Mouse (Mus musculus): ENCODE measurements around the gene Gm21985.

The Gm21985 gene

GRCm38 (mm10) chr2:112266242-112266592 is at the start of gene Gm21985:
TSS of gene Gm21985 (plus strand) at chr2:112266314.
- no peak for DNase-seq (ENCODE audit: low read depth)

- no peak for DNase-seq (ENCODE audit: low read depth)
Observed at GRCm38 (mm10) chr2:112217614-112218013, 48.5 kb upstream of the Gm21985 start.

- no peak for DNase-seq (ENCODE audit: low read depth)
Observed at GRCm38 (mm10) chr2:112220880-112221279, 45.2 kb upstream of the Gm21985 start.

GRCm38 (mm10) chr2:112222607-112223006 is 43.5 kb upstream of the Gm21985 start:
- DNase-seq (ENCODE audit: low read depth): peak; percentile 30

- no peak for DNase-seq (ENCODE audit: low read depth)
Observed at GRCm38 (mm10) chr2:112224356-112224755, 41.8 kb upstream of the Gm21985 start.

GRCm38 (mm10) chr2:112232623-112233022 is 33.5 kb upstream of the Gm21985 start:
- DNase-seq (ENCODE audit: low read depth): no peak

GRCm38 (mm10) chr2:112236620-112237019 is 29.5 kb upstream of the Gm21985 start:
- no peak for DNase-seq (ENCODE audit: low read depth)

- peak; percentile 30 for DNase-seq (ENCODE audit: low read depth)
Observed at GRCm38 (mm10) chr2:112238006-112238405, 28.1 kb upstream of the Gm21985 start.

- peak; percentile 88 for DNase-seq (ENCODE audit: low read depth)
Observed at GRCm38 (mm10) chr2:112239212-112239934, 26.7 kb upstream of the Gm21985 start, which contains the start of gene Lpcat4. TSS of gene Lpcat4 (plus strand) at chr2:112239468.

- peak; percentile 68 for DNase-seq (ENCODE audit: low read depth)
Observed at GRCm38 (mm10) chr2:112239935-112240721, 26.0 kb upstream of the Gm21985 start.

GRCm38 (mm10) chr2:112241787-112242186 is 24.3 kb upstream of the Gm21985 start:
- DNase-seq (ENCODE audit: low read depth): no peak

- DNase-seq (ENCODE audit: low read depth): no peak
Observed at GRCm38 (mm10) chr2:112245307-112245706, 20.8 kb upstream of the Gm21985 start.

GRCm38 (mm10) chr2:112246193-112246592 is 19.9 kb upstream of the Gm21985 start:
- no peak for DNase-seq (ENCODE audit: low read depth)

- no peak for DNase-seq (ENCODE audit: low read depth)
Observed at GRCm38 (mm10) chr2:112247323-112247722, 18.8 kb upstream of the Gm21985 start.

- DNase-seq (ENCODE audit: low read depth): no peak
Observed at GRCm38 (mm10) chr2:112249780-112250453, 16.2 kb upstream of the Gm21985 start.

GRCm38 (mm10) chr2:112254675-112255515 is 11.2 kb upstream of the Gm21985 start:
- peak; percentile 36 for DNase-seq (ENCODE audit: low read depth)

GRCm38 (mm10) chr2:112259241-112259962 is 6.7 kb upstream of the Gm21985 start, which contains the start of gene Nutm1:
TSS of gene Nutm1 (minus strand) at chr2:112259291.
- peak; percentile 55 for DNase-seq (ENCODE audit: low read depth)

GRCm38 (mm10) chr2:112261748-112262653 is 4.1 kb upstream of the Gm21985 start, which contains the start of gene Nop10:
TSS of gene Nop10 (plus strand) at chr2:112261926.
- peak; percentile 92 for DNase-seq (ENCODE audit: low read depth)

GRCm38 (mm10) chr2:112262779-112263295 is 3.3 kb upstream of the Gm21985 start:
- peak; percentile 37 for DNase-seq (ENCODE audit: low read depth)

- peak; percentile 14 for DNase-seq (ENCODE audit: low read depth)
Observed at GRCm38 (mm10) chr2:112264364-112264763, 1.8 kb upstream of the Gm21985 start.

All from naive thymus-derived CD4-positive, alpha-beta T cell, adult 2 months (primary cell).